Mouse (Mus musculus): ENCODE measurements around the gene 2610008E11Rik. TPM values are rescaled to one million over a fixed set of nuclear protein-coding genes. Genes with fewer than 3 reads are reported as not detected.
"Not testable (repeated sequence)": the region's sequence is repeated elsewhere in the genome, so short reads cannot be mapped to it uniquely, and the experiment has no call there.

Gene 2610008E11Rik
- polyA plus RNA-seq, 1 experiment = 33.2 TPM

DNA sequence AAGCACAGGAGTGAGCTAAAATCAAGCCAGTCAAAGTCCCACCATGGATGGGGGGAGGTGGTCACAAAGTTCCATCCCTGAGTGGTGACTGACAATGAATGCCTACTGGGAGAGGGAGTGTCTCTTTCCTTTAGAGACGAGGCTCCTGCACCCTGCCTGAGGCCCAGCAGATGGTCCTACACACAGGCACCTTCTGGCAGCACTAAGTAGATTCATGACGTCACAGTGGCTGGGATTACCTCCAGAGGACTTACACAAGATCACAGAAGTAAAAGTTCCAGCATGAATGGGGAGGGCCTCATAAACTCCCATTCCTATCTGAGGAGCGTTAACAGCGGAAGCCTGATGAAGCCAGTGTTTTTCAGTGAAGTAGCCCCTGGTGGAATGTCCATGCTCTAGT lies 8.4 kb downstream of the 2610008E11Rik start:
- no peak for TF ChIP-seq CTCF (IDR thresholded peaks at IDR 0.05; ENCODE audit: borderline replicate concordance, insufficient read depth, low read length)
- TF ChIP-seq POLR2A (IDR thresholded peaks at IDR 0.05; ENCODE audit: low read depth, low read length) = no peak
- H3K27ac ChIP-seq (ENCODE audit: insufficient read depth, low read length) = no peak overlapping the region
- H3K4me3 ChIP-seq (ENCODE audit: insufficient read depth, low read length) = no peak overlapping the region
- H3K4me1 ChIP-seq (ENCODE audit: control insufficient read depth, insufficient read depth, low read length) = no peaks in the 10 kb centered on the region

DNA sequence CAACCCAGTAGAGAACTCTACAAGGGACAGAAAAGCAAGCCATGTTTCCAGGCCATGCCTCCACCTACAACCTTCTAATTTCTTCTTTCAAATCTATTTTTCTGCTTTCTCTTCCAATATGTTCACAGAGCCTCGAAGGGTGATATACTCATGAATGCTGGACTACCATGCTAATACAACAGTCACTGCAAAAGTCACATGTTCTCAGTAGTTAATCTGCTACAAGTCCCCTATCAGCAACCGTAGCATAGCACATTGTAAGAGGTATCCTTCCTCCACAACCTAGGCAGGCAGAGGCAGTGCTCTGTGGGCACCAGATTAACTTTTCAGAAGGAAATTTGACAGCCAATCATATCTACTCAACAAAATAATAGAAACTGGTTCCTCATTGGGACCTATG lies 10.8 kb downstream of the 2610008E11Rik start:
- Histone ChIP-seq H3K4me1 (ENCODE audit: control insufficient read depth, insufficient read depth, low read length) (no peaks in the 10 kb centered on the region), H3K27ac (ENCODE audit: insufficient read depth, low read length) (no peak overlapping the region), H3K4me3 (ENCODE audit: insufficient read depth, low read length) (no peak overlapping the region)
- no peak for TF ChIP-seq POLR2A (IDR thresholded peaks at IDR 0.05; ENCODE audit: low read depth, low read length)
- no peak for TF ChIP-seq CTCF (IDR thresholded peaks at IDR 0.05; ENCODE audit: borderline replicate concordance, insufficient read depth, low read length)

DNA sequence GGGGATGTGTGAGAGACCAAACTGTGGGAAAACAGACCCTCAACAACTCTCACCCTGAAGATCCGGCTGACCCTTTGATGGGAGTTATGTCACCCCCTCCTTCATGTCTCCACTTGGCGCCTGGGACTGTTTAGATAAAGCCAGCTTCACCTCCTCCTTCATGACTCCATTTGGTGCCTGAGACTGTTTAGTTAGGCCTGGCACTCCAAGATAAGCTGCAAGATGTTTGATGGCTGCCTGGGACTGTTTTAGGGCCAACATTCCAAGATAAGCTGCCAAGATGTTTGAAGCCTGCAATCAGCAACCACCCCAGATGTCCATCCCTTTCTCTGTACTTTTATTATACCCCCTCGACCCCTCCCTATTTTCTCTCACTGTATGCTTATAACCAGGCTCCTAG lies 40.0 kb downstream of the 2610008E11Rik start:
- H3K4me1 ChIP-seq (ENCODE audit: control insufficient read depth, insufficient read depth, low read length); H3K27ac ChIP-seq (ENCODE audit: insufficient read depth, low read length); H3K4me3 ChIP-seq (ENCODE audit: insufficient read depth, low read length): not testable (repeated sequence)

DNA sequence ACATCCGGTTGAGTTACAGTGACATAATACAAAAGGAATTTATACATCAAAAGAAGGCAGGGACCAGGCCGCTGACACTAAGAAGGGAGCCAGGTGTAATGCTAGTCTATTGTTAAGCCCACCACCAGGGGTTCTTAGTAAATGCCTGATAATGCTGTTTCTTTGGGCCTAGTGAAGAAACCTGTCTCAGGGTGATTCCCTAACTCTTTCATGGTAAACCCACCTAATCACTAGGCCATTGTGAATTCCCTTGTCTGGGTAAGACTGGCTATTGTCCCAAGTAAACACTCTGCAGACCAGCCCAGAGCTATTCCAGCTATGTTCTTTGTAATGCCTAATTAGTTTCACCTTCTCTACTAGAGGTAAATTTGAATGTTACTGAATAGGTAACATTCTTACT lies 54.9 kb downstream of the 2610008E11Rik start:
- H3K4me3 ChIP-seq (ENCODE audit: insufficient read depth, low read length); H3K4me1 ChIP-seq (ENCODE audit: control insufficient read depth, insufficient read depth, low read length); H3K27ac ChIP-seq (ENCODE audit: insufficient read depth, low read length): not testable (repeated sequence)

DNA sequence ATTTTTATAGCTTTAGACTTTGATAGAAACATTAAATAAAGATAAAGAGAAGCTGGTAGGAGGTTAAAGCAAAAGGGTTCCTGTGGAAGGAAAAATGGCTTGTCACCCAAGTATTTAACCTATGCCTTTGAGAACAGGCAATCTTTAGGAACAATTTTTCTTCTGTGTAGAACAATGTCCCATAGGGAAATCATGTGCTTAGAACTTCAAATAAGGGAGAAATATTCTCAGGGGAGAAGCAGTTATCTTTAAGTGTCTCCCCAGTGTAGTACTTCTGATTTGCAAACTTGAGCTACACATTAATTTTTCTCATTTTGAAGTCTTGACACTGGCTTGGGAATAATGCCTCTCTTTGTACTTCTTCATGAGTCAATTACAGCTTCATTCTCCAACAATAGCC lies 69.0 kb downstream of the 2610008E11Rik start, which contains the start of gene Olfr57:
Gene Olfr57 (plus strand): TSS at position 301 of the 400 bp plus-strand sequence.
- no peak within 1 kb of the TSS for H3K27ac ChIP-seq (ENCODE audit: insufficient read depth, low read length)
- TF ChIP-seq CTCF (IDR thresholded peaks at IDR 0.05; ENCODE audit: borderline replicate concordance, insufficient read depth, low read length) = no peak
- TF ChIP-seq POLR2A (IDR thresholded peaks at IDR 0.05; ENCODE audit: low read depth, low read length) = no peak
- no peaks in the 10 kb centered on the region for H3K4me1 ChIP-seq (ENCODE audit: control insufficient read depth, insufficient read depth, low read length)
- no peak within 1 kb of the TSS for H3K4me3 ChIP-seq (ENCODE audit: insufficient read depth, low read length)

Other genes with a start within 250 kb of the 2610008E11Rik start
- not detected in 2 replicates for gene Olfr1356, start 245.4 kb downstream of the 2610008E11Rik start, polyA plus RNA-seq (2011; ENCODE audit: insufficient read length, low read depth, missing spikeins)
- gene Olfr1355, start 222.1 kb downstream of the 2610008E11Rik start, polyA plus RNA-seq (2011; ENCODE audit: insufficient read length, low read depth, missing spikeins) = not detected in 2 replicates
- gene Olfr1354, start 184.4 kb downstream of the 2610008E11Rik start, polyA plus RNA-seq (2011; ENCODE audit: insufficient read length, low read depth, missing spikeins) = not detected in 2 replicates
- not detected in 2 replicates for gene Olfr8, start 147.0 kb downstream of the 2610008E11Rik start, polyA plus RNA-seq (2011; ENCODE audit: insufficient read length, low read depth, missing spikeins)
- not detected in 2 replicates for gene Olfr1353, start 134.3 kb downstream of the 2610008E11Rik start, polyA plus RNA-seq (2011; ENCODE audit: insufficient read length, low read depth, missing spikeins)
- not detected in 2 replicates for gene Olfr1352, start 116.5 kb downstream of the 2610008E11Rik start, polyA plus RNA-seq (2011; ENCODE audit: insufficient read length, low read depth, missing spikeins)
- gene Olfr1351, start 85.1 kb downstream of the 2610008E11Rik start, polyA plus RNA-seq (2011; ENCODE audit: insufficient read length, low read depth, missing spikeins) = not detected in 2 replicates
- gene Olfr57, start 68.9 kb downstream of the 2610008E11Rik start, polyA plus RNA-seq (2011; ENCODE audit: insufficient read length, low read depth, missing spikeins) = not detected in 2 replicates
- not detected in 2 replicates for gene Vmn2r80, start 51.2 kb upstream of the 2610008E11Rik start, polyA plus RNA-seq (2011; ENCODE audit: insufficient read length, low read depth, missing spikeins)
- gene Vmn2r81, start 150.1 kb upstream of the 2610008E11Rik start, polyA plus RNA-seq (2011; ENCODE audit: insufficient read length, low read depth, missing spikeins) = not detected in 2 replicates